ENCODE assay signal across 9 mouse cellular contexts in the genomic region with DNA sequence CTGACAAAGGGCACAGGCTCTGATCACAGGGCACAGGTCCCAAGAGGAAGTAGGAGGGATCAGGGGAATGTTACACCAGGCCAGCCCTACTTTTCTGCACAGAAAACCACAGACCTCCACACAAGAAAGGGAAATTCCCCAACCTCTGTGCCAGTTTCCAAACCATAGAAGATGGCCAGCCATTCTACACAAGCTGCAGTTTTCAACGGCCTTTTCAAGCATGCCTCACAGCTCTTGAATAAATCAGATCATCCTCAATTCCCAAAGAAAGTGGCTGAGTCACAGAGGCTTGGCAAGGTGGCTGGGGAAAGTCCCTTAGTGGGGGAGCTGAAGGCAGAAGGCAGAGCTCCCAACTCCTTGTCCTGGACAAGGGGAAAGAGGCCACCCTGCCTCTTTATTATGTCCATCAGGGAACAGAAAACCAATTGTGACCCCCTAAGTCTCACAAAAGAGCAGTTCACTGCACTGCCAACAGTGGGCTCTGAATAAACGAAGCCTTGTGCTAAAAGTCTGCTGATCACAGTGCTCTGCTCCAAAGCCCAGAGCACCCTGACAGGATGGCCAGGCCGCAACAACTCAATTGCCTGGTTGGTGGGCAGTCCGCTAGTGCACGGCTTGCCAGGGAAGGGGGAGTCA.
DNase-seq lines count a peak whose midpoint lies in the region; ATAC-seq lines count a peak whose summit lies in the region.
"Had no signal": no experiment of that assay in that cellular context is flagged by ENCODE, and none has a peak within 500 bp of the region (broad histone marks: within the 10 kb centered on the region; RNA-seq: fewer than 3 reads in every experiment).

No protein-coding gene starts in this region.

- no peaks in the 10 kb centered on the region for H3K27me3 ChIP-seq in neural tube, embryonic 15.5 days (replicated peaks)
- H3K27me3 ChIP-seq: liver, embryonic 13.5 days had no signal

- no peaks in the 10 kb centered on the region for H3K36me3 ChIP-seq in neural tube, embryonic 15.5 days
- H3K36me3 ChIP-seq: liver, embryonic 13.5 days had no signal

- no peak overlapping the region for H3K4me3 ChIP-seq in neural tube, embryonic 15.5 days (replicated peaks)
- H3K4me3 ChIP-seq: liver, embryonic 13.5 days had no signal

- peak; percentile 95 for ATAC-seq in frontal cortex, adult (ENCODE audit: low TSS enrichment)
- ATAC-seq in neural tube, embryonic 15.5 days (ENCODE audit: low FRiP score) = peak; percentile 77

- no peaks in the 10 kb centered on the region for H3K9me3 ChIP-seq in neural tube, embryonic 15.5 days (replicated peaks)
- H3K9me3 ChIP-seq: liver, embryonic 13.5 days had no signal

- peak; percentile 75 for DNase-seq in adrenal gland, adult 2 months
- DNase-seq in adrenal gland, adult 18-20 months (ENCODE audit: low spot score in 2 of 2) = no peak
- peak; percentile 31 for DNase-seq in adrenal gland, postnatal 25 days
- peak; percentile 49 to 60 for DNase-seq in layer of hippocampus, postnatal 10 days (ENCODE audit: low spot score in 2 of 2)
- DNase-seq in T-cell, adult 2 months (ENCODE audit: low spot score) = no peak
- DNase-seq in urinary bladder, postnatal 14 days (ENCODE audit: low spot score) = no peak
- DNase-seq: liver, embryonic 13.5 days had no signal

- peak overlapping the region; percentile 56 for H3K27ac ChIP-seq in neural tube, embryonic 15.5 days (replicated peaks)
- H3K27ac ChIP-seq: liver, embryonic 13.5 days had no signal

- H3K9ac ChIP-seq in neural tube, embryonic 15.5 days (replicated peaks) = no peak overlapping the region
- H3K9ac ChIP-seq: liver, embryonic 13.5 days had no signal

- 51% methylated on average over 5 of the region's 5 CpGs for WGBS in neural tube, embryonic 15.5 days

- no peak overlapping the region for H3K4me2 ChIP-seq in neural tube, embryonic 15.5 days
- H3K4me2 ChIP-seq: liver, embryonic 13.5 days had no signal

- H3K4me1 ChIP-seq in neural tube, embryonic 15.5 days = peaks cover 5% of the 10 kb centered on the region; the same call in 1 of the 2 replicates
- H3K4me1 ChIP-seq: liver, embryonic 13.5 days had no signal

Comparison
In these comparisons a context has a peak if more than half of its experiments do, and no peak if none do; other contexts are left out.
1. DNase-seq: peak in adrenal gland, adult 2 months (single experiment), adrenal gland, postnatal 25 days (single experiment) and layer of hippocampus, postnatal 10 days (2 of 2); none in adrenal gland, adult 18-20 months (0 of 2), T-cell, adult 2 months (single experiment) and urinary bladder, postnatal 14 days (single experiment).